Mouse (Mus musculus) T-cell, adult 2 months (primary cell): Measurements from ENCODE around the gene Gm14409.
"Not testable (repeated sequence)": the region's sequence is repeated elsewhere in the genome, so short reads cannot be mapped to it uniquely, and the experiment has no call there.

Experiments
- DNase-seq: peaks from one replicate; pipeline ENCODE4 v3.0.0; 2022; ENCODE audit warnings: low spot score

The Gm14409 gene

DNA sequence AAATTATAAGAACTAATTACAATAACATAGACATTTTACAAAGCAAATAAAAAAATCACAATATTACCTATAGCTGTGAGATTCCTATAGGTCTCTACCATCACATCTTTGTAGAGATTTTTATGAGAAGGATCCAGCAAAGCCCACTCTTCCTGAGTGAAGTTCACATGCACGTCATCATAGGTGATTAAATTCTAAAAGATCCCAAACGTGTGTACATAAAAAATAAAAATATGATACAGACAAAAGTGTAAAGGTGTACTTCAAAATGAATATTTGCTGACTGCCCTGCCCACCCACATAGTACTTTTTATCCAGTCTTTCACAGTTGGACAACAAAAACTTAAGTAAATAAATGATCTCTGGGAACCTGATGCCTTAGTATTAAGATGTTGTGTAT is at the start of gene Gm14409:
TSS of gene Gm14409 (minus strand) at position 101 of the 400 bp plus-strand sequence.
- DNase-seq, result not testable (repeated sequence)

DNA sequence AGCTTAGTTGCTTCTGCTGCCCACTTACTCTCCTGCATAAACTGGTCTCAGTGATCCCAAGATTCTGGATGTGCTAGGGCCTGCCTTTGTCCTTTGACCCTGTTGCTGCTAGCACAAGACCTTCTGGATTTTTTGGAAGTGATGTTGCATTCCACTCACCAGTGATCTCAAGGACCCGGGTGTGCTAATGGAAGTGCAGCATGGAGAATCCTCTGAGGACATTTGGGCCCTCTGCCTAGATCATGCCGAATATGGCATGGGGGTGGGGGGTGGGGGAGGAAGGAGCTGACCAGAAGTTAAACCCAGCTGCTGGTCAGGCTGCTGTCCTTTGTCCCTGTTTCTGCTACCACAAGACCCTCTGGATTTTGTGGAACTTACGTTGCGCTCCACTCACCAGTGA is 42.8 kb upstream of the Gm14409 start:
- DNase-seq, result not testable (repeated sequence)

DNA sequence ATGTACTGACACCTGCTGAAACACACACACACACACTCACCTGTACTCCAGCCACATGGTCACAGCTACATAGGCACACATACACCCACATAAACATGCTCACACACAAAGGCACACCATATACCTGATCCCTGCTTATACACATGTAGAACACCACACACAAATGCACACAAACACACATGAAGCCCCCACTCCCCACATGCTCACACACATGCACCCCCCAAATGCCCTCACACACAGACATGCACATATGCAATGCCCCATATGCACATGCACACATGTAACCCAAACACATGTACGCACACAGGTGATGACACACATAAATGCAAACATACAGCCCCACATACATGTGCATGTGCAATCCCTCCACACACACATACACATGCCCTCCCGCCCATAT is 38.1 kb upstream of the Gm14409 start:
- not testable (repeated sequence) for DNase-seq

DNA sequence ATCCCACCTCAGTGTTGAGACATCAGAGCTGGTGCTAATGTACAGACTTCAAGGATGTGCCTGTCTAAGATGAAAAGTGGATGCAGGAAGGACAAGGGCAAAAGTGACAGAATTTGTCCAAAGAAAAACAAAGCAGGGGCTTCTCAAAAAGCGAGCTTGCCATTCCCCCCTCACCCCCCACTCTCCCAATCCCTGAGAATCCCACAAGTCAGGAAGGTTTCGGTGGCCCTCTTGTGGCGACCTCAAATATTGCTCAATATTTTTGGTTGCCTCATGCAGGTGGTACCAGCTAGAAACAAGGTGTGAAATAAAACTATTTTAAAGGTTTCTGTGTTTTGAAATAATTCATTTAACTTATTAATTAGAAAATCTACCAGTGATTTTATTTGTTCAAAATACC is 16.9 kb upstream of the Gm14409 start:
- DNase-seq, result not testable (repeated sequence)

DNA sequence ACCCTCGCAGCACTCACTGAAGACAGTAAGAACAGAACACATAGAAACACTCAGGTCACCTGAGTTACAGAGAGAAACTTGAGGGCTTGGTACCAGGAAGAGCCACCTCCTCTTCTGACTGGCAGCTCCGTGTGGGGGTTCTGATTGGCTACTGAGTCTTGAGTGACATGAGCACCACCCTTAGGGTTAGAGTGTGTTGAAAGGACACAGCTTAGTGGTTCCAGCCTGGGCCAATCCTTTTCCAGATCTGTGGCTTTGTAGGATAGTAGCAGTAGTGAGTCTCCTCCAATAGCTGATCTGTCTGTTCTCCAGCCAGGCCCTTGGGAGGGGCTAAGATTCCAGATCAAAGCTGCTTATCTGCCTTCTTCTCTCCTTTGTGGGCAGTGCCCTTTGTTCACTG is 10.9 kb upstream of the Gm14409 start:
- not testable (repeated sequence) for DNase-seq

DNA sequence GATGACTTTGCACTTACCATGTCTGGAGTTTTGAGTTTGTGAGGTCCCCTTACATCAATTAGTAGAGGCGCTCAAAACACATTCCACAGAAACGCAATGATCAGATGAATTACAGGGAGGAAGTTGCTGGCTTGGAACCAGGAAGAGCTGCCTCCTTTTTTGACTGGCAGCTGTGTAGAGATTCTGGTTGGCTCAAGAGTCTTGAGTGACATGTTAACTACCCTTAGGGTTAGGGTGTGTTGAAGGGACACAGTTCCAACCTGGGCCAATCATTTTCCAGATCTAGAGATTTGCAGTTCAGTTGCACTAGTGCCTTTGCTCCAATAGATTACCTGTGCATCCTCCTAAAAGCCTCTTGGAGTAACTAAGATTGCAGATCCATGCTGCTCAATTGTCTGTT is 5.4 kb upstream of the Gm14409 start:
- DNase-seq, result not testable (repeated sequence)

DNA sequence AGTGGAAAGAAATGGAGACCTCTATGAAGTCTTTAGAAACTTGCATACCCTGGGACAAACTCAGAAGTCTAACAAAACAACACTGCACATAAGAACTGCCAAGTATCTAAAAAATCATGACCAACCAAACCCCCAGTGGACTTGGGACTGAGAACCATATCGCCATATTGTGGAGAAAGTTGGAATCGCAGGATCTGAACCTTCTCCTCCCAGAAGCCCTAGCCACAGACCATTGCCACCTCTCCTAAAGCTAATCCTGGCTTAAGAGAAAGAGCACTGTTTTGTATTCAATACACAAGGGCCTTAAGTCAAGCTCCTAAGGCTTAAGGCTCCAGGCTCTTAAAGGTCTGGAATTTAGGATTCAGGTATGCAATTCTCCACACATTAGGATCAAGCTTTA is 19.4 kb downstream of the Gm14409 start:
- not testable (repeated sequence) for DNase-seq

DNA sequence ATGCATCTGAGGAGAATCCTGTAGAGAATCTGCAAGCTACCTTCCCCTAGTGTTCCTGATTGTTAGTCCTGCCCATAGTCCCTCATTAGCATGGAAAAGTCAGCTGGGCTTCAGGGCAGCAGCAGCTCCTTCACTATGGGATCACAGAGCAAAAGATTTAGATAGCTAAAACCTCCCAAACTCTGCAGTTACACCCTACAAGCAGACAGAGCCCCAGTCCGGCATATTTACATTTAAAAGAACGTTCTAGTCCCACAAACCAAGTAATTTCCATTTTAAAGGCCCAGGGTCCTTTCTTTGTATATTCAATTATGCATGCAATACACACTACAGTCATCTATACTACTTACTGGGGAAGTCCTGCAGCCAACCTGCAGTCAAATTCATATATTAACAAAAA is 36.4 kb downstream of the Gm14409 start:
- not testable (repeated sequence) for DNase-seq
